Mouse (Mus musculus) frontal cortex, postnatal 25 days (tissue): Measurements from ENCODE around the gene Defa17.
"Not testable (repeated sequence)": the region's sequence is repeated elsewhere in the genome, so short reads cannot be mapped to it uniquely, and the experiment has no call there.

Experiments
- DNase-seq, 2 experiments: peaks; one replicate each; pipeline ENCODE4 v3.0.0; 2022; ENCODE audit warnings: low spot score in 2 of 2

Gene Defa17

DNA sequence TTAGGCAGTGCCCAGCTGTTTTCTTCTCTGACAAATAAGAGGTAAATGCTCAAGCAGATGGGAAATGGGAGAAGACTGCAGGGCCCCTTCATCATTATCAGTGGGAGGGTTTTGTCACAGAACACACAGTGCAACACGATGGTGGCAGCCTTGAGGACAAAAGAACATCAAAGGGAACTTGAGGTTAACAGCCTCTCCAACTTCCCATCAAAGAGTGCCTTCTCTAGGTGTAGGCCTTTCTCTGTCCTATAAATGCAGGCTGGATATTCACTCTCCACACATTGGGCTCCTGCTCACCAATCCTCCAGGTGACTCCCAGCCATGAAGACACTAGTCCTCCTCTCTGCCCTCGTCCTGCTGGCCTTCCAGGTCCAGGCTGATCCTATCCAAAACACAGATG lies at the start of gene Defa17:
Gene Defa17 (plus strand): TSS at position 301 of the 400 bp plus-strand sequence.
- not testable (repeated sequence) for DNase-seq

DNA sequence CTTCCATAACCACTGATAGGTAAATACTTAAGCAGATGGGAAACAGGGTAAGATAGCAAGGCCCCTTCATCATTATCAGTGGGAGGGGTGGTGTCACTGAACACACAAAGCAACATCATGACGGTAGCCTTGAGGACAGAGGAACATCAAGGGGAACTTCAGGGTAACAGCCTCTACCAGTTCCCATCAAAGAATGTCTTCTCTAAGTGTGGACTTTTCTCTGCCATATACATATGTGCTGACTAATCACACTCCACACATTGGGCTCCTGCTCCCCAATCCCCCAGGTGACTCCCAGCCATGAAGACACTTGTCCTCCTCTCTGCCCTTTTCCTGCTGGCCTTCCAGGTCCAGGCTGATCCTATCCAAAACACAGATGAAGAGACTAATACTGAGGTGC lies 37.7 kb upstream of the Defa17 start, which contains the start of gene Defa26:
Gene Defa26 (plus strand): TSS at position 301 of the 400 bp plus-strand sequence.
- not testable (repeated sequence) for DNase-seq

DNA sequence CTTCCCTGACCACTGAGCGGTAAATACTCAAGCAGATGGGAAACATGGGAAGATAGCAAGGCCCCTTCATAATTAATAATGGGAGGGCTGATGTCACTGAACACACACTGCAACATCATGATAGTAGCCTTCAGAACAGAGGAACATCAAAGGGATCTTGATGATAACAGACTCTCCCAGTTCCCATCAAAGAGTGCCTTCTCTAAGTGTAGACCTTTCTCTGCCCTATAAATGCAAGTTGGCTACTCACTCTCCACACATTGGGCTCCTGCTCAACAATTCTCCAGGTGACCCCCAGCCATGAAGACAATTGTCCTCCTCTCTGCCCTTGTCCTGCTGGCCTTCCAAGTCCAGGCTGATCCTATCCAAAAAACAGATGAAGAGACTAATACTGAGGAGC lies 9.9 kb downstream of the Defa17 start, which contains the start of gene Defa34:
Gene Defa34 (plus strand): TSS at position 301 of the 400 bp plus-strand sequence.
- DNase-seq, result not testable (repeated sequence)

DNA sequence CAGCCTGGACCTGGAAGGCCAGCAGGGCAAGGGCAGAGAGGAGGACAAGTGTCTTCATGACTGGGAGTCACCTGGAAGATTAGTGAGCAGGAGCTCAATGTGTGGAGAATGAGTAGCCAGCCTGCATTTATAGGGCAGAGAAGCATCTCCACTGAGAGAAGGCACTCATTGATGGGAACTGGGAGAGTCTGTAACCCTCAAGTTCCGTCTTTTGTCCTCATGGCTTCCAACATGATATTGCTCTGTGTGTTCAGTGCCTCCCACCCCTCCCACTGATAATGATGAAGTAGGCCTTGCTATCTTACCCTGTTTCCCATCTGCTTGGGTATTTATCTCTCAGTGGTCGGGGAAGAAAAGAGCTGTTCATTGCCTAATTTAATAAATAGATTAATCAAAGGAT lies 48.0 kb downstream of the Defa17 start, which contains the start of gene AY761184:
Gene AY761184 (minus strand): TSS at position 101 of the 400 bp plus-strand sequence.
- not testable (repeated sequence) for DNase-seq
